In genomic region chr12:108780108-108780877, GRCm38 (mm10) we compare ENCODE assay signal across 23 mouse cellular contexts. TPM values are rescaled to one million over a fixed set of nuclear protein-coding genes. Genes with fewer than 3 reads are reported as not detected.
DNase-seq lines count a peak whose midpoint lies in the region; ATAC-seq lines count a peak whose summit lies in the region.
"Had no signal": no experiment of that assay in that cellular context is flagged by ENCODE, and none has a peak within 500 bp of the region (broad histone marks: within the 10 kb centered on the region; RNA-seq: fewer than 3 reads in every experiment).

No protein-coding gene starts in this region.

- peaks cover 16% of the 10 kb centered on the region; the same call in 1 of the 2 replicates for H3K9me3 ChIP-seq in kidney, embryonic 15.5 days (replicated peaks)
- H3K9me3 ChIP-seq in liver, embryonic 16.5 days (replicated peaks; ENCODE audit: control insufficient read depth, low read length) = no peaks in the 10 kb centered on the region

- H3K4me3 ChIP-seq in kidney, embryonic 15.5 days (replicated peaks) = no peak overlapping the region
- no peak overlapping the region for H3K4me3 ChIP-seq in liver, embryonic 16.5 days (ENCODE audit: low read depth, low read length)
- H3K4me3 ChIP-seq: forebrain, embryonic 13.5 days; heart, embryonic 13.5 days; limb, embryonic 12.5 days; megakaryocyte, embryonic 14.5 days; midbrain, embryonic 15.5 days; myocyte had no signal

- H3K27ac ChIP-seq in kidney, embryonic 15.5 days = no peak overlapping the region
- H3K27ac ChIP-seq in liver, embryonic 16.5 days (ENCODE audit: low read length) = peak overlapping the region; percentile 86
- H3K27ac ChIP-seq: forebrain, embryonic 13.5 days; heart, embryonic 13.5 days; hindbrain, postnatal 0 days; limb, embryonic 12.5 days; midbrain, embryonic 15.5 days had no signal

- intact Hi-C loops in left cerebral cortex, postnatal 36 days (cut with DNase I) = no loop called here

- no peak overlapping the region for H3K4me2 ChIP-seq in kidney, embryonic 15.5 days
- peak overlapping the region; percentile 24 for H3K4me2 ChIP-seq in liver, embryonic 16.5 days (ENCODE audit: low read depth, low read length)
- H3K4me2 ChIP-seq: forebrain, embryonic 13.5 days; heart, embryonic 13.5 days; limb, embryonic 12.5 days; lung, embryonic 14.5 days; midbrain, embryonic 15.5 days had no signal

- ATAC-seq in kidney, embryonic 15.5 days (replicated peaks; ENCODE audit: low FRiP score) = peak; percentile 54; the same call in 1 of the 2 replicates
- ATAC-seq in liver, embryonic 16.5 days (ENCODE audit: low read depth) = peak; percentile 100
- ATAC-seq: forebrain, embryonic 13.5 days; hindbrain, postnatal 0 days; midbrain, embryonic 15.5 days; Patski had no signal

- no peak overlapping the region for H3K9ac ChIP-seq in kidney, embryonic 15.5 days
- H3K9ac ChIP-seq in liver, embryonic 16.5 days (ENCODE audit: low read depth, low read length) = peak overlapping the region; percentile 10; the same call in 1 of the 2 replicates
- H3K9ac ChIP-seq: forebrain, embryonic 13.5 days; heart, embryonic 13.5 days; limb, embryonic 12.5 days; lung, embryonic 14.5 days; midbrain, embryonic 15.5 days had no signal

- peaks cover 64% of the 10 kb centered on the region for H3K36me3 ChIP-seq in kidney, embryonic 15.5 days
- H3K36me3 ChIP-seq in liver, embryonic 16.5 days (ENCODE audit: control insufficient read depth, insufficient read depth) = peaks cover 4% of the 10 kb centered on the region; the same call in 1 of the 2 replicates

- no peaks in the 10 kb centered on the region for H3K4me1 ChIP-seq in kidney, embryonic 15.5 days
- H3K4me1 ChIP-seq in liver, embryonic 16.5 days (ENCODE audit: control insufficient read depth, low read depth, low read length) = peaks cover 23% of the 10 kb centered on the region
- H3K4me1 ChIP-seq: forebrain, embryonic 13.5 days; heart, embryonic 13.5 days; limb, embryonic 12.5 days; midbrain, embryonic 15.5 days had no signal

- DNase-seq in kidney, postnatal 4 days = no peak
- peak; percentile 57 for DNase-seq in c-Kit-positive CD71-positive TER-119-negative erythroid progenitor cells, embryonic 14.5 days (ENCODE audit: low read depth)
- DNase-seq in liver = peak; percentile 79
- DNase-seq in adipocyte (ENCODE audit: low spot score) = no peak
- DNase-seq in left cerebral cortex, postnatal 36 days (ENCODE audit: low spot score in 2 of 2) = no peak
- DNase-seq in layer of hippocampus, adult 8-10 months (ENCODE audit: low spot score in 2 of 2) = no peak
- DNase-seq: adrenal gland, postnatal 25 days; cerebellum, adult 11-12 months; cerebellum, postnatal 10 days; heart, postnatal 14 days; kidney, adult 11 months; lung, embryonic 14.5 days; right cerebral cortex, postnatal 4 days had no signal

- H3K27me3 ChIP-seq in kidney, embryonic 15.5 days = no peaks in the 10 kb centered on the region
- no peaks in the 10 kb centered on the region for H3K27me3 ChIP-seq in liver, embryonic 16.5 days (ENCODE audit: control insufficient read depth, insufficient read depth, low read depth, low read length)
- H3K27me3 ChIP-seq: forebrain, embryonic 13.5 days; heart, embryonic 13.5 days; limb, embryonic 12.5 days; megakaryocyte, embryonic 14.5 days; midbrain, embryonic 15.5 days; Patski had no signal

- WGBS in kidney, embryonic 15.5 days = 93% methylated on average over 7 of the region's 7 CpGs
- 50% methylated on average over 7 of the region's 7 CpGs for whole genome bisulfite sequencing in liver, embryonic 16.5 days (ENCODE audit: insufficient replicate concordance)

RNA-seq across cellular contexts. Expression of gene Yy1, which starts 12.5 kb away (rescaled TPM):
- 19.1 and 20.4 TPM in 2 replicates for polyA plus RNA-seq in kidney, embryonic 15.5 days (2015; fragmentation: Nextera tagmentation; extraction: Ambion mirVana)
- polyA plus RNA-seq in liver, embryonic 16.5 days (2015; fragmentation: Nextera tagmentation; extraction: Ambion mirVana) = 6.6 and 8.2 TPM in 2 replicates
- total RNA-seq in left cerebral cortex, postnatal 36 days (2021) = 10 to 100 TPM; 41.9 to 52.7 TPM
- total RNA-seq in layer of hippocampus, adult 8-10 months (2022) = 10 to 100 TPM; 43.9 to 50.6 (median 48.8) TPM

RNA-seq across cellular contexts. Expression of gene Slc25a29, which starts 55.4 kb away (rescaled TPM):
- 9.0 and 9.7 TPM in 2 replicates for polyA plus RNA-seq in kidney, embryonic 15.5 days (2015; fragmentation: Nextera tagmentation; extraction: Ambion mirVana)
- 1.7 TPM in 2 replicates for polyA plus RNA-seq in liver, embryonic 16.5 days (2015; fragmentation: Nextera tagmentation; extraction: Ambion mirVana)
- total RNA-seq in left cerebral cortex, postnatal 36 days (2021) = 10 to 100 TPM; 15.0 to 15.6 TPM
- 10 to 100 TPM; 18.4 to 28.4 (median 21.8) TPM for total RNA-seq in layer of hippocampus, adult 8-10 months (2022)

RNA-seq across cellular contexts. Expression of gene Slc25a47, which starts 55.6 kb away (rescaled TPM):
- 8.8 and 9.3 TPM in 2 replicates for polyA plus RNA-seq in kidney, embryonic 15.5 days (2015; fragmentation: Nextera tagmentation; extraction: Ambion mirVana)
- polyA plus RNA-seq in liver, embryonic 16.5 days (2015; fragmentation: Nextera tagmentation; extraction: Ambion mirVana) = 25.4 and 32.5 TPM in 2 replicates
- 10 to 100 TPM in 1 of 2 experiments, 1 to 10 TPM in 1; 7.2 to 12.3 TPM for total RNA-seq in left cerebral cortex, postnatal 36 days (2021)
- total RNA-seq in layer of hippocampus, adult 8-10 months (2022) = 10 to 100 TPM in 1 of 4 experiments, 1 to 10 TPM in 3; 8.1 to 10.8 (median 9.0) TPM

Comparison
In these comparisons a context has a peak if more than half of its experiments do, and no peak if none do; other contexts are left out.
1. DNase-seq: peak in c-Kit-positive CD71-positive TER-119-negative erythroid progenitor cells, embryonic 14.5 days (single experiment) and liver (single experiment); none in kidney, postnatal 4 days (0 of 2), adipocyte (single experiment), left cerebral cortex, postnatal 36 days (0 of 2) and layer of hippocampus, adult 8-10 months (0 of 2).